Mouse (Mus musculus) E14TG2a.4 (cell line): ENCODE measurements around the gene Agpat2.

Source experiments
- CTCF ChIP-seq: conservative IDR thresholded peaks from 2 replicates; pipeline ENCODE4 v1.5.1; 2014; ENCODE audit warnings: low read length
- NANOG ChIP-seq: IDR thresholded peaks from 2 replicates; pipeline ENCODE4 v1.6.1; 2014; ENCODE audit warnings: borderline replicate concordance, low read length, mixed read lengths

- TF ChIP-seq CTCF (no peak), NANOG (no peak)
Observed at GRCm38 (mm10) chr2:26585713-26586112, 18.5 kb downstream of the Agpat2 start.
